Mouse (Mus musculus) hematopoietic multipotent progenitor cell, adult 10-12 weeks (in vitro differentiated cells): ENCODE data around the gene Pde12. TPM values are rescaled to one million over a fixed set of nuclear protein-coding genes. Genes with fewer than 3 reads are reported as not detected.

Experiments used
- polyA plus RNA-seq: library from polyadenylated mRNA; stranded (reverse); fragments of >175 nt; gene quantifications from 2 replicates; pipeline ENCODE4 v1.2.3, GENCODE M21; 2012; ENCODE audit warnings: low replicate concordance

Gene Pde12
- 7.0 and 9.3 TPM in 2 replicates for polyA plus RNA-seq

GRCm38 (mm10) chr14:26669292-26670073 is at the start of gene Pde12:
Gene Pde12 (minus strand): TSS chr14:26669883.

GRCm38 (mm10) chr14:26692974-26693373 is 23.3 kb upstream of the Pde12 start, which contains the start of gene Dnah12:
Gene Dnah12 (plus strand): TSS chr14:26693274.

GRCm38 (mm10) chr14:26637851-26638707 is 31.6 kb downstream of the Pde12 start, which contains the start of gene Arf4:
Gene Arf4 (plus strand): TSS chr14:26638074.

Other genes starting within 250 kb of the Pde12 start
- 23.6 and 68.1 TPM in 2 replicates for gene Slmap, start 135.0 kb downstream of the Pde12 start, polyA plus RNA-seq
- gene Dennd6a, start 96.0 kb downstream of the Pde12 start, polyA plus RNA-seq = 10.4 and 10.6 TPM in 2 replicates
- 136 and 220 TPM in 2 replicates for gene Arf4, start 31.8 kb downstream of the Pde12 start, polyA plus RNA-seq
- 0.01 TPM in 1 of 2 replicates, not detected in the other for gene Dnah12, start 23.4 kb upstream of the Pde12 start, polyA plus RNA-seq
- not detected in 2 replicates for gene Asb14, start 224.7 kb upstream of the Pde12 start, polyA plus RNA-seq